Mouse (Mus musculus) kidney, embryonic 15.5 days (tissue): ENCODE results near the gene Lim2. TPM values are rescaled to one million over a fixed set of nuclear protein-coding genes. Genes with fewer than 3 reads are reported as not detected.

Source experiments
- ATAC-seq: fragments of 200-750 bp; cut with Nextera tagmentation; replicated peaks from 2 replicates; pipeline ENCODE4 v1.8.0; 2017; ENCODE audit warnings: moderate TSS enrichment; ENCODE audit not compliant: low FRiP score
- H3K27ac ChIP-seq: fragments of 300-500 bp; sonication (generic); 2 replicates; pipeline ENCODE4 v1.5.1; 2015; ENCODE audit warnings: mild to moderate bottlenecking, inconsistent platforms
- H3K27me3 ChIP-seq: fragments of 300-500 bp; sonication (generic); 2 replicates; pipeline ENCODE4 v1.6.1; 2015; ENCODE audit warnings: inconsistent platforms
- H3K36me3 ChIP-seq: fragments of 300-500 bp; sonication (generic); 2 replicates; pipeline ENCODE4 v1.6.1; 2015; ENCODE audit warnings: inconsistent platforms
- H3K4me1 ChIP-seq: fragments of 300-500 bp; sonication (generic); 2 replicates; pipeline ENCODE4 v1.6.1; 2015; ENCODE audit warnings: inconsistent platforms
- H3K4me2 ChIP-seq: fragments of 300-500 bp; sonication (generic); 2 replicates; pipeline ENCODE4 v1.6.1; 2015; ENCODE audit warnings: moderate library complexity, mild to moderate bottlenecking, inconsistent platforms
- H3K4me3 ChIP-seq: fragments of 300-500 bp; sonication (generic); replicated peaks from 2 replicates; pipeline ENCODE4 v1.5.1; 2015; ENCODE audit warnings: mild to moderate bottlenecking, inconsistent platforms
- H3K9ac ChIP-seq: fragments of 300-500 bp; sonication (generic); 2 replicates; pipeline ENCODE4 v1.6.1; 2015; ENCODE audit warnings: mild to moderate bottlenecking, inconsistent platforms
- H3K9me3 ChIP-seq: fragments of 300-500 bp; sonication (generic); replicated peaks from 2 replicates; pipeline ENCODE4 v1.6.1; 2016; ENCODE audit warnings: inconsistent platforms
- WGBS: fragments of 180-500 bp; shearing (Covaris S2); methylation state at CpG from one replicate; pipeline ENCODE4 v1.1.7; 2015; ENCODE audit warnings: mixed read lengths; 5-methylcytosine and 5-hydroxymethylcytosine counted together
- polyA plus RNA-seq: library from polyadenylated mRNA; unstranded; fragments of >200 nt; fragmentation: Nextera tagmentation; extraction: Ambion mirVana; gene quantifications from 2 replicates; pipeline ENCODE4 v1.2.1, GENCODE M21; 2015

The Lim2 gene
- polyA plus RNA-seq, 1 experiment from 2014 or later: not detected

- H3K4me3 ChIP-seq: no peak overlapping the region
- 68% methylated on average over 4 of the region's 4 CpGs for WGBS
Observed at GRCm38 (mm10) chr7:43429500-43429899, 2.0 kb downstream of the Lim2 start.

GRCm38 (mm10) chr7:43432891-43433290 is 5.4 kb downstream of the Lim2 start:
- 74% methylated on average over 4 of the region's 4 CpGs for WGBS
- Histone ChIP-seq H3K27me3 (no peaks in the 10 kb centered on the region), H3K4me1 (no peaks in the 10 kb centered on the region), H3K4me2 (no peak overlapping the region), H3K36me3 (no peaks in the 10 kb centered on the region), H3K9me3 (no peaks in the 10 kb centered on the region), H3K27ac (no peak overlapping the region), H3K9ac (no peak overlapping the region), H3K4me3 (no peak overlapping the region)
- ATAC-seq: no peak

More at GRCm38 (mm10) chr7:43429500-43429899, 2.0 kb downstream of the Lim2 start:
- Histone ChIP-seq H3K4me2 (no peak overlapping the region), H3K27me3 (no peaks in the 10 kb centered on the region), H3K9ac (no peak overlapping the region), H3K4me1 (no peaks in the 10 kb centered on the region), H3K36me3 (no peaks in the 10 kb centered on the region), H3K9me3 (no peaks in the 10 kb centered on the region), H3K27ac (no peak overlapping the region)
- no peak for ATAC-seq

- no peak for ATAC-seq
- 87% methylated on average over 5 of the region's 5 CpGs for WGBS
- Histone ChIP-seq H3K4me3 (no peak overlapping the region), H3K9ac (no peak overlapping the region), H3K36me3 (no peaks in the 10 kb centered on the region), H3K27me3 (no peaks in the 10 kb centered on the region), H3K27ac (no peak overlapping the region), H3K4me1 (no peaks in the 10 kb centered on the region), H3K9me3 (no peaks in the 10 kb centered on the region), H3K4me2 (no peak overlapping the region)
Observed at GRCm38 (mm10) chr7:43434676-43435075, 7.2 kb downstream of the Lim2 start.

GRCm38 (mm10) chr7:43436341-43437255 is 9.1 kb downstream of the Lim2 start, which contains the start of gene Nkg7:
Nkg7 (plus strand) TSS chr7:43437073.
- H3K9me3 ChIP-seq: no peaks in the 10 kb centered on the region
- H3K4me1 ChIP-seq: no peaks in the 10 kb centered on the region
- no peak within 1 kb of the TSS for H3K9ac ChIP-seq
- no peaks in the 10 kb centered on the region for H3K27me3 ChIP-seq
- H3K4me3 ChIP-seq: no peak within 1 kb of the TSS
- ATAC-seq: no peak
- no peak within 1 kb of the TSS for H3K4me2 ChIP-seq
- WGBS: 65% methylated on average over 10 of the region's 10 CpGs
- no peaks in the 10 kb centered on the region for H3K36me3 ChIP-seq
- H3K27ac ChIP-seq: no peak within 1 kb of the TSS

- no peak for ATAC-seq
- no peak overlapping the region for H3K9ac ChIP-seq
- H3K27me3 ChIP-seq: no peaks in the 10 kb centered on the region
- H3K4me3 ChIP-seq: no peak overlapping the region
- no peak overlapping the region for H3K4me2 ChIP-seq
- no peak overlapping the region for H3K27ac ChIP-seq
- H3K9me3 ChIP-seq: no peaks in the 10 kb centered on the region
- no peaks in the 10 kb centered on the region for H3K36me3 ChIP-seq
- peaks cover 8% of the 10 kb centered on the region for H3K4me1 ChIP-seq
- WGBS: 81% methylated on average over 4 of the region's 4 CpGs
Observed at GRCm38 (mm10) chr7:43438611-43439010, 11.1 kb downstream of the Lim2 start.

GRCm38 (mm10) chr7:43440482-43440881 is 13.0 kb downstream of the Lim2 start, which contains the start of gene Cldnd2:
Cldnd2 (plus strand) TSS chr7:43440782.
- ATAC-seq: no peak
- Histone ChIP-seq H3K36me3 (no peaks in the 10 kb centered on the region), H3K9me3 (no peaks in the 10 kb centered on the region), H3K4me1 (peaks cover 18% of the 10 kb centered on the region), H3K9ac (no peak within 1 kb of the TSS), H3K27me3 (no peaks in the 10 kb centered on the region), H3K4me3 (no peak within 1 kb of the TSS), H3K27ac (no peak within 1 kb of the TSS), H3K4me2 (no peak within 1 kb of the TSS)
- WGBS: 87% methylated on average over 6 of the region's 6 CpGs

- Histone ChIP-seq H3K4me3 (no peak overlapping the region), H3K9me3 (no peaks in the 10 kb centered on the region), H3K4me1 (peaks cover 18% of the 10 kb centered on the region), H3K36me3 (no peaks in the 10 kb centered on the region), H3K27ac (no peak overlapping the region), H3K9ac (no peak overlapping the region), H3K27me3 (no peaks in the 10 kb centered on the region), H3K4me2 (no peak overlapping the region)
- ATAC-seq: no peak
- 79% methylated on average over 3 of the region's 3 CpGs for WGBS
Observed at GRCm38 (mm10) chr7:43441071-43441470, 13.6 kb downstream of the Lim2 start.

- no peak for ATAC-seq
- H3K27me3 ChIP-seq: no peaks in the 10 kb centered on the region
- H3K4me1 ChIP-seq: peaks cover 18% of the 10 kb centered on the region
- H3K4me2 ChIP-seq: peak overlapping the region; percentile 81
- peak overlapping the region; percentile 98 for H3K27ac ChIP-seq
- no peaks in the 10 kb centered on the region for H3K9me3 ChIP-seq
- peak overlapping the region; percentile 55 for H3K9ac ChIP-seq
- H3K36me3 ChIP-seq: peaks cover 4% of the 10 kb centered on the region; the same call in 1 of the 2 replicates
- peak overlapping the region; percentile 52 for H3K4me3 ChIP-seq
- WGBS: 10% methylated on average over 9 of the region's 9 CpGs
Observed at GRCm38 (mm10) chr7:43442684-43443083, 15.2 kb downstream of the Lim2 start.

- Histone ChIP-seq H3K4me2 (peak overlapping the region; percentile 81), H3K9me3 (no peaks in the 10 kb centered on the region), H3K4me3 (peak overlapping the region; percentile 52), H3K9ac (peak overlapping the region; percentile 55), H3K36me3 (peaks cover 4% of the 10 kb centered on the region; the same call in 1 of the 2 replicates), H3K4me1 (peaks cover 18% of the 10 kb centered on the region), H3K27ac (peak overlapping the region; percentile 98), H3K27me3 (no peaks in the 10 kb centered on the region)
- under 1% methylated on average over 36 of the region's 36 CpGs for WGBS
- peak; percentile 92 for ATAC-seq
Observed at GRCm38 (mm10) chr7:43443126-43443916, 15.9 kb downstream of the Lim2 start.

GRCm38 (mm10) chr7:43443917-43444293 is 16.4 kb downstream of the Lim2 start, which contains the start of the genes Etfb and Gm45233:
Etfb (plus strand) TSS chr7:43444083.
Gm45233 (plus strand) TSS chr7:43444128.
- Histone ChIP-seq H3K27me3 (no peaks in the 10 kb centered on the region), H3K4me2 (peak within 1 kb of the TSS; percentile 81), H3K9me3 (no peaks in the 10 kb centered on the region), H3K4me3 (peak within 1 kb of the TSS; percentile 52), H3K36me3 (peaks cover 4% of the 10 kb centered on the region; the same call in 1 of the 2 replicates), H3K4me1 (peaks cover 18% of the 10 kb centered on the region), H3K27ac (peak within 1 kb of the TSS; percentile 98), H3K9ac (peak within 1 kb of the TSS; percentile 55)
- WGBS: under 1% methylated on average over 27 of the region's 27 CpGs
- ATAC-seq: peak; percentile 97

GRCm38 (mm10) chr7:43447801-43448200 is 20.3 kb downstream of the Lim2 start:
- WGBS: 86% methylated on average over 4 of the region's 4 CpGs

GRCm38 (mm10) chr7:43448246-43448645 is 20.8 kb downstream of the Lim2 start:
- H3K27ac ChIP-seq: no peak overlapping the region
- H3K27me3 ChIP-seq: no peaks in the 10 kb centered on the region
- peaks cover 27% of the 10 kb centered on the region for H3K36me3 ChIP-seq
- H3K4me1 ChIP-seq: peaks cover 10% of the 10 kb centered on the region
- H3K9me3 ChIP-seq: no peaks in the 10 kb centered on the region
- H3K9ac ChIP-seq: no peak overlapping the region
- 89% methylated on average over 3 of the region's 3 CpGs for WGBS
- H3K4me2 ChIP-seq: no peak overlapping the region
- no peak for ATAC-seq
- H3K4me3 ChIP-seq: no peak overlapping the region

More at GRCm38 (mm10) chr7:43447801-43448200, 20.3 kb downstream of the Lim2 start:
- H3K27ac ChIP-seq: no peak overlapping the region
- H3K9ac ChIP-seq: no peak overlapping the region
- no peak overlapping the region for H3K4me2 ChIP-seq
- H3K36me3 ChIP-seq: peaks cover 23% of the 10 kb centered on the region
- no peaks in the 10 kb centered on the region for H3K9me3 ChIP-seq
- no peak for ATAC-seq
- H3K27me3 ChIP-seq: no peaks in the 10 kb centered on the region
- no peak overlapping the region for H3K4me3 ChIP-seq
- H3K4me1 ChIP-seq: peaks cover 13% of the 10 kb centered on the region
